Mouse (Mus musculus) CH12.LX (cell line): Measurements from ENCODE around the gene St3gal3. TPM values are rescaled to one million over a fixed set of nuclear protein-coding genes. Genes with fewer than 3 reads are reported as not detected.

Experiments
- DNase-seq: peaks from one replicate; pipeline ENCODE4 v3.0.0-alpha.2; 2013; ENCODE audit errors: extremely low read depth
- H3K27ac ChIP-seq: 2 replicates; pipeline ENCODE4 v1.5.1; 2012; ENCODE audit warnings: low read depth, mild to moderate bottlenecking, control low read depth, moderate library complexity; ENCODE audit not compliant: insufficient read depth
- H3K27me3 ChIP-seq: replicated peaks from 2 replicates; pipeline ENCODE3; 2012; ENCODE audit warnings: inconsistent platforms
- H3K36me3 ChIP-seq, 2 experiments: replicated peaks in 1 of 2; 2 replicates each; pipeline versions ENCODE3 to v1.6.1; 2012; ENCODE audit warnings: inconsistent platforms in 1 of 2, low read length in 1 of 2, mild to moderate bottlenecking in 1 of 2, mixed read lengths in 1 of 2, moderate library complexity in 1 of 2; ENCODE audit not compliant: control insufficient read depth in 1 of 2, insufficient read depth in 1 of 2
- H3K4me1 ChIP-seq, 2 experiments: 2 replicates each; pipeline ENCODE4 v1.6.1; 2012; ENCODE audit warnings: inconsistent platforms in 1 of 2, moderate library complexity in 1 of 2; ENCODE audit not compliant: insufficient read depth in 2 of 2, control insufficient read depth in 1 of 2
- H3K4me2 ChIP-seq: 2 replicates; pipeline ENCODE4 v1.6.1; 2012; ENCODE audit warnings: low read depth, mild to moderate bottlenecking, control low read depth; ENCODE audit not compliant: poor library complexity, insufficient read depth, severe bottlenecking
- H3K4me3 ChIP-seq, 3 experiments: fragments of 150-350 bp in 1 of 3; sonication (generic) in 1 of 3; replicated peaks in 1 of 3; 2 replicates each; pipeline versions ENCODE3 to v1.5.1; 2011 to 2012; ENCODE audit warnings: low read depth in 2 of 3, low read length in 2 of 3, mild to moderate bottlenecking in 2 of 3, moderate library complexity in 2 of 3, control low read depth in 1 of 3, improper control_type of control experiment in 1 of 3, inconsistent platforms in 1 of 3, mixed read lengths in 1 of 3; ENCODE audit not compliant: poor library complexity in 1 of 3
- H3K79me2 ChIP-seq: replicated peaks from 2 replicates; pipeline ENCODE4 v1.6.1; 2012; ENCODE audit warnings: mild to moderate bottlenecking, moderate library complexity; ENCODE audit not compliant: control insufficient read depth, poor library complexity, insufficient read depth, severe bottlenecking; ENCODE audit errors: extremely low read depth
- H3K9ac ChIP-seq: 2 replicates; pipeline ENCODE4 v1.6.1; 2012; ENCODE audit warnings: low read depth, mild to moderate bottlenecking, control low read depth, moderate library complexity; ENCODE audit not compliant: insufficient read depth
- H3K9me3 ChIP-seq: replicated peaks from 2 replicates; pipeline ENCODE3; 2012; ENCODE audit warnings: low read length, inconsistent platforms, mixed read lengths
- CHD1 ChIP-seq: IDR thresholded peaks from 2 replicates; pipeline ENCODE4 v1.6.1; 2012; ENCODE audit warnings: low read depth, low read length, improper control_type of control experiment, inconsistent platforms
- CTCF ChIP-seq, 2 experiments: IDR thresholded peaks in 1 of 2; conservative IDR thresholded peaks in 1 of 2; 2 replicates each; pipeline ENCODE4 v1.5.1; 2011 to 2012; ENCODE audit warnings: low read depth in 2 of 2, low read length in 2 of 2, improper control_type of control experiment in 1 of 2, inconsistent platforms in 1 of 2, mild to moderate bottlenecking in 1 of 2, moderate library complexity in 1 of 2
- EP300 ChIP-seq: IDR thresholded peaks from 2 replicates; pipeline ENCODE4 v1.6.1; 2011; ENCODE audit warnings: low read length, improper control_type of control experiment
- ETS1 ChIP-seq: conservative IDR thresholded peaks from 2 replicates; pipeline ENCODE4 v1.6.1; 2012; ENCODE audit warnings: low read depth, mild to moderate bottlenecking, inconsistent platforms, low read length, improper control_type of control experiment, moderate library complexity
- IRF4 ChIP-seq: IDR thresholded peaks from 2 replicates; pipeline ENCODE4 v1.6.1; 2014; ENCODE audit warnings: low read depth, mild to moderate bottlenecking, inconsistent platforms, low read length, improper control_type of control experiment
- JUND ChIP-seq: conservative IDR thresholded peaks from 2 replicates; pipeline ENCODE4 v1.6.1; 2011; ENCODE audit warnings: low read depth, low read length, improper control_type of control experiment
- MAFK ChIP-seq: IDR thresholded peaks from 2 replicates; pipeline ENCODE4 v1.6.1; 2011; ENCODE audit warnings: low read length, improper control_type of control experiment; ENCODE audit not compliant: insufficient replicate concordance
- MXI1 ChIP-seq: IDR thresholded peaks from 2 replicates; pipeline ENCODE4 v1.6.1; 2011; ENCODE audit warnings: mild to moderate bottlenecking, low read depth, low read length, improper control_type of control experiment
- NELFE ChIP-seq: IDR thresholded peaks from 2 replicates; pipeline ENCODE4 v1.6.1; 2011; ENCODE audit warnings: low read depth, low read length, improper control_type of control experiment
- PAX5 ChIP-seq: IDR thresholded peaks from 2 replicates; pipeline ENCODE4 v1.6.1; 2012; ENCODE audit warnings: low read length, inconsistent platforms, mixed read lengths
- POLR2A ChIP-seq: IDR thresholded peaks from 2 replicates; pipeline ENCODE4 v1.6.1; 2011; ENCODE audit warnings: low read depth, mild to moderate bottlenecking, improper control_type of control experiment, low read length
- POLR2AphosphoS2 ChIP-seq: IDR thresholded peaks from 2 replicates; pipeline ENCODE4 v1.6.1; 2011; ENCODE audit warnings: low read depth, low read length, improper control_type of control experiment
- RCOR1 ChIP-seq: conservative IDR thresholded peaks from 2 replicates; pipeline ENCODE4 v1.6.1; 2012; ENCODE audit warnings: low read depth, mild to moderate bottlenecking, inconsistent platforms, low read length, improper control_type of control experiment
- SIN3A ChIP-seq: IDR thresholded peaks from 2 replicates; pipeline ENCODE4 v1.6.1; 2012; ENCODE audit warnings: low read length, improper control_type of control experiment, inconsistent platforms
- TBP ChIP-seq: conservative IDR thresholded peaks from 2 replicates; pipeline ENCODE4 v1.6.1; 2011; ENCODE audit warnings: low read depth, low read length, improper control_type of control experiment
- TCF12 ChIP-seq: IDR thresholded peaks from 2 replicates; pipeline ENCODE4 v1.6.1; 2014; ENCODE audit warnings: low read depth, mild to moderate bottlenecking, inconsistent platforms, low read length, improper control_type of control experiment
- USF2 ChIP-seq: conservative IDR thresholded peaks from 2 replicates; pipeline ENCODE4 v1.6.1; 2011; ENCODE audit warnings: low read depth, low read length, improper control_type of control experiment
- ZKSCAN1 ChIP-seq: IDR thresholded peaks from 2 replicates; pipeline ENCODE4 v1.6.1; 2012; ENCODE audit warnings: low read depth, inconsistent platforms, low read length, improper control_type of control experiment, borderline replicate concordance
- ZMIZ1 ChIP-seq: IDR thresholded peaks from 2 replicates; pipeline ENCODE4 v1.6.1; 2012; ENCODE audit warnings: low read depth, mild to moderate bottlenecking, inconsistent platforms, low read length, improper control_type of control experiment
- dilution Hi-C: fragments of 300-500 bp; cut with MboI; formaldehyde crosslinking; loops from 2 replicates; pipeline ENCODE4 v1.14.3; 2020; ENCODE audit warnings: low sequenced_read_pairs; ENCODE audit not compliant: extremely low pct_unique_long_range_greater_than_20kb, extremely low pct_ligation_motif_present
- in situ Hi-C: fragments of 300-500 bp; cut with MboI; formaldehyde crosslinking; loops from 3 replicates; pipeline ENCODE4 v1.14.3; 2019; ENCODE audit warnings: low sequenced_read_pairs, low pct_ligation_motif_present, low pct_unique_long_range_greater_than_20kb, mixed read lengths
- polyA plus RNA-seq: library from polyadenylated mRNA; unstranded; fragments of >175 nt; gene quantifications from 2 replicates; pipeline ENCODE4 v1.2.1, GENCODE M21; 2012; ENCODE audit warnings: low read depth; ENCODE audit not compliant: insufficient read length
- total RNA-seq, 2 experiments: library from RNA; depleted of rRNA; stranded (reverse); fragments of 300-350 nt in 1 of 2; fragments of >200 nt in 1 of 2; gene quantifications; 2 replicates each; pipeline ENCODE4 v1.2.3; 2012 to 2014

Gene St3gal3
- total and polyA plus RNA-seq, 3 experiments = 7.1 to 10.1 (median 8.2) TPM

DNA sequence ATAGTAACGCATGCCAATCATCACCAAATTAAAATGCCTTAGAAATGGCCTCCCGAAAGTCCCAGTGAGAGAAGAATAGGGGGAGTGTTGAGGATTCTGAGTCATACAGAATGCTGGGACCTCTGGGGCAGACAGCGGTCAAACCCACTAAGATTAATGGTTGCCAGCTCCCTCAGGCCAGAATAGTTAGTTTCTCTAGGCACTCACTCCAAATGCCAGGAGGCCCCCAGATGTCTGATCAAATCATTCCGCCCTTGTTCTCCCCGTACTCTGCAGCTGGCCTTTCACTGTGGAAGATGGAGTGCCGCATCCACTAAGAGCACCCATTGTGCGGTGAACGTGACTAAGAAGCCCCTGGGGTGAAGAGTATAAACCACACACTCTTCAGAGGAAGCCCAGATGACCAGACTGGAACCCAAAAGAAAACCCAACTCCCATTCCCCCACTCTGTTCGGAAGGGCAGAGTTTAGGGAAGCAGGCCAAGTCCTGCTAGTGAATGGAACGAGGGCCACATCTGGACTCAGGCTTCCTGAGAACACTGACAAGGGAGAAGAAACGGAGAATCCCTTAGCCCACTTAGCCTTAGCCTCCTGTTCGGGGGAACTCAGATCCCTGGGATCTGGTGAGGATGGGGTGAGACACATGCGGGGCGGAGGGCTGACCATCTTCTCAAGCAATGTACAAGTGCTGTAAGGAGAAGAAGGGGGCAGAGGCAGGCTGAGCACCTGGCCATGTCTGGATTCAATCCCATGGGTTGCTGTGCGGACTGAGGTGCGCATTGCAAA, 117.5 kb downstream of the St3gal3 start:
- Histone ChIP-seq H3K79me2 (no peaks in the 10 kb centered on the region), H3K9me3 (no peaks in the 10 kb centered on the region), H3K4me1 (no peaks in the 10 kb centered on the region), H3K27ac (no peak overlapping the region), H3K4me3 (no peak overlapping the region), H3K36me3 (peaks cover 0 to 23% of the 10 kb centered on the region in 2 experiments), H3K9ac (no peak overlapping the region), H3K27me3 (no peaks in the 10 kb centered on the region), H3K4me2 (no peak overlapping the region)
- TF ChIP-seq POLR2A = no peak
- TF ChIP-seq CTCF (conservative IDR thresholded peaks at IDR 0.05 in 1 of 2, IDR thresholded peaks at IDR 0.05 in 1 of 2; ENCODE audit: low read depth in 2 of 2, low read length in 2 of 2) = no peak
- no peak for TF ChIP-seq USF2
- TF ChIP-seq JUND = no peak
- TF ChIP-seq RCOR1 = no peak
- TF ChIP-seq MXI1 = no peak
- TF ChIP-seq ZMIZ1 = no peak
- TF ChIP-seq ZKSCAN1 = no peak
- TF ChIP-seq NELFE = no peak
- no peak for TF ChIP-seq IRF4
- no peak for TF ChIP-seq EP300
- in situ Hi-C loops = no loop called here
- dilution Hi-C loops = no loop called here
- DNase-seq = no peak

DNA sequence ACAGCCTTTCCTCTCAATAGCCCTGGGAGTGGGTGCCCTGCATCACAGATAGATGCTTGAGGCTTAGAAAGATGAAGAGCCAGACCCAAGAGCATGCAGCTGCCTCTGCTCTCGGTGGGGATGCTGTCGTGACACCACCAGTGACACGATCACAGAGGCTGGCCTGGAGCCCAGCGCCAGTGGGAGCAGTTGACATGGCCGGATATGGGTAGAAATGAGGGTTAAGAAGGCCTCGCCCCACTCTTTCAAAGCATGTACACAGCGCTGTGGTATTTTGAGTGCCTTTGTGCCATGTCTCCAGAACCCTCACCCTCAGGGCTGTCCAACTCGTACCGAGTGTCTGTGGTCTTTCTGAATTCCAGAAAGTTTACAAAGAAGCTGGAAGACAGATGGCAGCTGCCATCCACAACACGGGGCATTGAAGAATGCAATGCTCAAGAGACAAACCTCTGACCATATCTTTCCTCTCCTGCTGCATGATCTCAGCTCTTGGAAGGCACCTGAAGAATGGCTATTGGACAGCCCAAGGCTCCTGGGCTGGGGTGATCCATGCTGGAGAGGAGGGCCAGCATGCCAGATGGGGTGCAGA, 118.3 kb downstream of the St3gal3 start:
- Histone ChIP-seq H3K36me3 (peaks cover 0 to 25% of the 10 kb centered on the region in 2 experiments), H3K9me3 (no peaks in the 10 kb centered on the region), H3K4me2 (no peak overlapping the region), H3K4me1 (no peaks in the 10 kb centered on the region), H3K9ac (no peak overlapping the region), H3K4me3 (no peak overlapping the region), H3K27me3 (no peaks in the 10 kb centered on the region), H3K27ac (no peak overlapping the region), H3K79me2 (no peaks in the 10 kb centered on the region)
- in situ Hi-C loops = no loop called here
- dilution Hi-C loops = no loop called here
- no peak for DNase-seq
- no peak for TF ChIP-seq CHD1
- no peak for TF ChIP-seq NELFE
- TF ChIP-seq POLR2A = no peak
- no peak for TF ChIP-seq ETS1
- TF ChIP-seq TBP = no peak
- TF ChIP-seq POLR2AphosphoS2 = no peak
- TF ChIP-seq PAX5 = no peak
- TF ChIP-seq TCF12 = no peak
- no peak for TF ChIP-seq ZKSCAN1
- no peak for TF ChIP-seq MAFK
- TF ChIP-seq USF2 = no peak
- TF ChIP-seq SIN3A = no peak
